Mouse (Mus musculus) MEL (cell line): ENCODE results near the gene Herc2. TPM values are rescaled to one million over a fixed set of nuclear protein-coding genes. Genes with fewer than 3 reads are reported as not detected.

Experiments used
- DNase-seq: peaks from one replicate; pipeline ENCODE4 v3.0.0; 2011; ENCODE audit warnings: low read depth, low spot score
- H3K27ac ChIP-seq: 2 replicates; pipeline ENCODE4 v1.5.1; 2012; ENCODE audit warnings: low read depth, mild to moderate bottlenecking, control low read depth, low read length, moderate library complexity; ENCODE audit not compliant: control insufficient read depth
- H3K27me3 ChIP-seq, 2 experiments: fragments of 150-350 bp in 1 of 2; sonication (generic) in 1 of 2; 2 replicates each; pipeline ENCODE4 v1.6.1; 2012; ENCODE audit warnings: low read length in 2 of 2, mild to moderate bottlenecking in 2 of 2, improper control_type of control experiment in 1 of 2, moderate library complexity in 1 of 2; ENCODE audit not compliant: insufficient read depth in 2 of 2, control insufficient read depth in 1 of 2
- H3K36me3 ChIP-seq, 2 experiments: 2 replicates each; pipeline ENCODE4 v1.6.1; 2012 to 2014; ENCODE audit warnings: low read length in 2 of 2, improper control_type of control experiment in 1 of 2, inconsistent platforms in 1 of 2, mild to moderate bottlenecking in 1 of 2; ENCODE audit not compliant: insufficient read depth in 2 of 2, control insufficient read depth in 1 of 2
- H3K4me1 ChIP-seq, 2 experiments: fragments of 150-350 bp in 1 of 2; sonication (generic) in 1 of 2; 2 replicates each; pipeline ENCODE4 v1.6.1; 2012; ENCODE audit warnings: low read length in 2 of 2, improper control_type of control experiment in 1 of 2, mild to moderate bottlenecking in 1 of 2; ENCODE audit not compliant: insufficient read depth in 2 of 2, control insufficient read depth in 1 of 2
- H3K4me3 ChIP-seq, 2 experiments: fragments of 150-350 bp in 1 of 2; sonication (generic) in 1 of 2; 2 replicates each; pipeline ENCODE4 v1.5.1; 2012; ENCODE audit warnings: low read depth in 2 of 2, low read length in 2 of 2, mild to moderate bottlenecking in 2 of 2, moderate library complexity in 2 of 2, control low read depth in 1 of 2, improper control_type of control experiment in 1 of 2; ENCODE audit not compliant: control insufficient read depth in 1 of 2, insufficient read depth in 1 of 2
- H3K79me2 ChIP-seq: 2 replicates; pipeline ENCODE4 v1.6.1; 2012; ENCODE audit warnings: mild to moderate bottlenecking, low read length, moderate library complexity; ENCODE audit not compliant: control insufficient read depth, poor library complexity, insufficient read depth
- H3K9ac ChIP-seq: 2 replicates; pipeline ENCODE4 v1.6.1; 2012; ENCODE audit warnings: low read depth, mild to moderate bottlenecking, control low read depth, low read length, moderate library complexity; ENCODE audit not compliant: control insufficient read depth, poor library complexity, severe bottlenecking
- H3K9me3 ChIP-seq: fragments of 150-350 bp; sonication (generic); replicated peaks from 2 replicates; pipeline ENCODE4 v1.6.1; 2012; ENCODE audit warnings: mild to moderate bottlenecking, low read length, improper control_type of control experiment, moderate library complexity; ENCODE audit not compliant: insufficient read depth
- CHD1 ChIP-seq: IDR thresholded peaks from 2 replicates; pipeline ENCODE4 v1.6.1; 2012; ENCODE audit warnings: low read depth, mild to moderate bottlenecking, inconsistent platforms, low read length, improper control_type of control experiment
- EP300 ChIP-seq, 2 experiments: IDR thresholded peaks; 2 replicates each; pipeline ENCODE4 v1.6.1; 2011; ENCODE audit warnings: improper control_type of control experiment in 2 of 2, low read length in 2 of 2, low read depth in 1 of 2, mild to moderate bottlenecking in 1 of 2
- GATA1 ChIP-seq: IDR thresholded peaks from 2 replicates; pipeline ENCODE4 v1.6.1; 2011; ENCODE audit warnings: low read depth, low read length, improper control_type of control experiment
- MAX ChIP-seq: IDR thresholded peaks from 2 replicates; pipeline ENCODE4 v1.6.1; 2011; ENCODE audit warnings: low read length, improper control_type of control experiment
- MAZ ChIP-seq: IDR thresholded peaks from 2 replicates; pipeline ENCODE4 v1.6.1; 2012; ENCODE audit warnings: low read depth, mild to moderate bottlenecking, inconsistent platforms, low read length, improper control_type of control experiment
- MEF2A ChIP-seq: IDR thresholded peaks from 2 replicates; pipeline ENCODE4 v1.6.1; 2014; ENCODE audit warnings: low read depth, mild to moderate bottlenecking, inconsistent platforms, low read length, improper control_type of control experiment; ENCODE audit not compliant: poor library complexity, insufficient replicate concordance, severe bottlenecking; ENCODE audit errors: extremely low read depth
- MYB ChIP-seq: IDR thresholded peaks from 2 replicates; pipeline ENCODE4 v1.6.1; 2011; ENCODE audit warnings: mild to moderate bottlenecking, low read depth, low read length, improper control_type of control experiment
- MYC ChIP-seq: IDR thresholded peaks from 2 replicates; pipeline ENCODE4 v1.6.1; 2011; ENCODE audit warnings: low read depth, mild to moderate bottlenecking, low read length, improper control_type of control experiment, moderate library complexity
- NRF1 ChIP-seq: IDR thresholded peaks from 2 replicates; pipeline ENCODE4 v1.6.1; 2014; ENCODE audit warnings: low read depth, mild to moderate bottlenecking, inconsistent platforms, low read length, improper control_type of control experiment, moderate library complexity; ENCODE audit not compliant: poor library complexity, insufficient read depth, severe bottlenecking
- POLR2A ChIP-seq, 2 experiments: IDR thresholded peaks; 2 replicates each; pipeline ENCODE4 v1.6.1; 2011 to 2012; ENCODE audit warnings: low read length in 2 of 2, mild to moderate bottlenecking in 2 of 2, control low read depth in 1 of 2, improper control_type of control experiment in 1 of 2, low read depth in 1 of 2, moderate library complexity in 1 of 2; ENCODE audit not compliant: control insufficient read depth in 1 of 2, insufficient read depth in 1 of 2, poor library complexity in 1 of 2
- POLR2AphosphoS2 ChIP-seq: IDR thresholded peaks from 2 replicates; pipeline ENCODE4 v1.6.1; 2011; ENCODE audit warnings: low read length, improper control_type of control experiment
- POLR2AphosphoS5 ChIP-seq: IDR thresholded peaks from 2 replicates; pipeline ENCODE4 v1.6.1; 2012; ENCODE audit warnings: low read depth, borderline replicate concordance, mild to moderate bottlenecking, inconsistent platforms, low read length, moderate library complexity, mixed read lengths
- RAD21 ChIP-seq: IDR thresholded peaks from 2 replicates; pipeline ENCODE4 v1.6.1; 2011; ENCODE audit warnings: mild to moderate bottlenecking, low read depth, low read length, improper control_type of control experiment
- TAL1 ChIP-seq: IDR thresholded peaks from 2 replicates; pipeline ENCODE4 v1.6.1; 2012; ENCODE audit warnings: mild to moderate bottlenecking, inconsistent platforms, low read length, moderate library complexity, mixed read lengths
- UBTF ChIP-seq: IDR thresholded peaks from 2 replicates; pipeline ENCODE4 v1.6.1; 2012; ENCODE audit warnings: low read depth, mild to moderate bottlenecking, inconsistent platforms, low read length, improper control_type of control experiment, moderate library complexity, borderline replicate concordance; ENCODE audit not compliant: insufficient read depth
- ZC3H11A ChIP-seq: IDR thresholded peaks from 2 replicates; pipeline ENCODE4 v1.6.1; 2012; ENCODE audit warnings: low read depth, mild to moderate bottlenecking, inconsistent platforms, low read length, improper control_type of control experiment
- ZKSCAN1 ChIP-seq: IDR thresholded peaks from 2 replicates; pipeline ENCODE4 v1.6.1; 2012; ENCODE audit warnings: low read depth, mild to moderate bottlenecking, inconsistent platforms, low read length, improper control_type of control experiment, moderate library complexity
- polyA plus RNA-seq, 2 experiments: library from polyadenylated mRNA; stranded (reverse) in 1 of 2; unstranded in 1 of 2; fragments of >175 nt in 1 of 2; fragments of >200 nt in 1 of 2; gene quantifications; 2 replicates each; pipeline versions ENCODE4 v1.2.1 to v1.2.4; 2012; ENCODE audit warnings: low replicate concordance in 2 of 2, low read depth in 1 of 2; ENCODE audit not compliant: insufficient read length in 2 of 2, insufficient read depth in 1 of 2, missing spikeins in 1 of 2
- total RNA-seq: library from RNA; depleted of rRNA; stranded (reverse); fragments of 300-350 nt; gene quantifications from 2 replicates; pipeline ENCODE4 v1.2.3, GENCODE M21; 2012; rRNA removed

Gene Herc2
- total and polyA plus RNA-seq, 3 experiments, result 20.7 to 389 (median 32.0) TPM

DNA sequence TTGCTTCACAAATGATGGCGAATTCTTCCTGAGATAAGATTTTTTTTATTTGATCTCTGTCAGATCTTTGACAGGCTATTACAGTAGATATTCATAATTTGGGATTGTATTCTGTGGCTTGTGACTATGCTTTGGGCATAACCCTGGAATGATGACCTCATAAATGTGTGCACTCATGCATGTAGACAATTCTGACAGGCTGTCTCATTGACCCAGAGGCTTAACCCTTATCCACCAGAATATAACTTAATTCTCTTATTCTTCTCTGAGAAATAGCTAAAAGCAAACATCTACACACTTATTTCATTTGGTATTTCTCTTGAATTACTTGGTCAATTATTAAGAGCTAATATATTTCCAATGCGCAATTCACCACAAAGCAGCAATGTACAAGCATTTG lies 227.5 kb downstream of the Herc2 start:
- Histone ChIP-seq H3K79me2 (no peaks in the 10 kb centered on the region), H3K27ac (no peak overlapping the region), H3K36me3 (no peaks in the 10 kb centered on the region), H3K9ac (no peak overlapping the region), H3K27me3 (no peaks in the 10 kb centered on the region), H3K4me1 (no peaks in the 10 kb centered on the region), H3K4me3 (no peak overlapping the region), H3K9me3 (no peaks in the 10 kb centered on the region)
- TF ChIP-seq NRF1 (no peak), MAZ (no peak), CHD1 (no peak), ZKSCAN1 (no peak), EP300 (IDR thresholded peaks at IDR 0.05; ENCODE audit: low read depth in 1 of 2, low read length in 2 of 2) (no peak), UBTF (no peak), MYB (no peak), POLR2A (IDR thresholded peaks at IDR 0.05; ENCODE audit: control insufficient read depth in 1 of 2, insufficient read depth in 1 of 2, low read depth in 1 of 2, low read length in 2 of 2, poor library complexity in 1 of 2) (no peak), MEF2A (no peak), ZC3H11A (no peak), TAL1 (no peak), POLR2AphosphoS2 (no peak), POLR2AphosphoS5 (no peak), MYC (no peak), RAD21 (no peak), GATA1 (no peak), MAX (no peak)
- DNase-seq, result no peak

Other genes starting within 250 kb of the Herc2 start
- 18.3 and 20.6 TPM in 2 replicates for gene Cyfip1, start 208.5 kb upstream of the Herc2 start, total RNA-seq
- gene Cyfip1, start 208.5 kb upstream of the Herc2 start, polyA plus RNA-seq, result 100 to 1,000 TPM in 1 of 2 experiments, 10 to 100 TPM in 1; 27.6 to 124 TPM
- gene Nipa2, start 87.7 kb upstream of the Herc2 start, total RNA-seq, result 25.7 and 28.6 TPM in 2 replicates
- gene Nipa2, start 87.7 kb upstream of the Herc2 start, polyA plus RNA-seq, result 10 to 100 TPM in 1 of 2 experiments, not detected in 1; 26.3 TPM
- 10.4 and 14.8 TPM in 2 replicates for gene Nipa1, start 30.2 kb upstream of the Herc2 start, total RNA-seq
- 10 to 100 TPM in 1 of 2 experiments, not detected in 1; 13.0 TPM for gene Nipa1, start 30.2 kb upstream of the Herc2 start, polyA plus RNA-seq
- gene Oca2, start 189.6 kb downstream of the Herc2 start, total RNA-seq, result not detected in 2 replicates
- gene Oca2, start 189.6 kb downstream of the Herc2 start, polyA plus RNA-seq, result not detected